Mouse (Mus musculus) lung, embryonic 15.5 days (tissue): Measurements from ENCODE around the gene Gm29427. TPM values are rescaled to one million over a fixed set of nuclear protein-coding genes. Genes with fewer than 3 reads are reported as not detected.

ENCODE experiments used
- ATAC-seq: fragments of 200-750 bp; cut with Nextera tagmentation; 2 replicates; pipeline ENCODE4 v1.8.0; 2017; ENCODE audit warnings: moderate number of reproducible peaks, borderline replicate concordance; ENCODE audit not compliant: low FRiP score, low TSS enrichment; ENCODE audit errors: extremely low read depth
- H3K27ac ChIP-seq: fragments of 300-500 bp; sonication (generic); 2 replicates; pipeline ENCODE4 v1.5.1; 2015; ENCODE audit warnings: moderate library complexity, mild to moderate bottlenecking, inconsistent platforms
- H3K27me3 ChIP-seq: fragments of 300-500 bp; sonication (generic); 2 replicates; pipeline ENCODE4 v1.6.1; 2015; ENCODE audit warnings: inconsistent platforms
- H3K36me3 ChIP-seq: fragments of 300-500 bp; sonication (generic); 2 replicates; pipeline ENCODE4 v1.6.1; 2015; ENCODE audit warnings: inconsistent platforms
- H3K4me1 ChIP-seq: fragments of 300-500 bp; sonication (generic); 2 replicates; pipeline ENCODE4 v1.6.1; 2015; ENCODE audit warnings: inconsistent platforms
- H3K4me2 ChIP-seq: fragments of 300-500 bp; sonication (generic); 2 replicates; pipeline ENCODE4 v1.6.1; 2015; ENCODE audit warnings: inconsistent platforms, mild to moderate bottlenecking, moderate library complexity
- H3K4me3 ChIP-seq: fragments of 300-500 bp; sonication (generic); 2 replicates; pipeline ENCODE4 v1.5.1; 2015; ENCODE audit warnings: mild to moderate bottlenecking, inconsistent platforms
- H3K9ac ChIP-seq: fragments of 300-500 bp; sonication (generic); 2 replicates; pipeline ENCODE4 v1.6.1; 2015; ENCODE audit warnings: inconsistent platforms
- H3K9me3 ChIP-seq: fragments of 300-500 bp; sonication (generic); 2 replicates; pipeline ENCODE4 v1.6.1; 2016; ENCODE audit warnings: inconsistent platforms
- WGBS: fragments of 180-500 bp; shearing (Covaris S2); methylation state at CpG from one replicate; pipeline ENCODE4 v1.1.7; 2015; 5-methylcytosine and 5-hydroxymethylcytosine counted together
- polyA plus RNA-seq: library from polyadenylated mRNA; unstranded; fragments of >200 nt; fragmentation: Nextera tagmentation; extraction: Ambion mirVana; gene quantifications from 2 replicates; pipeline ENCODE4 v1.2.1, GENCODE M21; 2015

The Gm29427 gene
- polyA plus RNA-seq, result not detected in 2 replicates

GRCm38 (mm10) chr1:130715561-130716217 lies at the start of gene Gm29427:
Gene Gm29427, minus strand, starts transcription at chr1:130715799.
- Histone ChIP-seq H3K36me3 (0 out of 2 replicates have a peak, but pooled peaks cover 5% of the 10 kb centered on the region), H3K9ac (peak within 1 kb of the TSS; percentile 91), H3K9me3 (no peaks in the 10 kb centered on the region), H3K27me3 (no peaks in the 10 kb centered on the region), H3K4me2 (peak within 1 kb of the TSS; percentile 94), H3K27ac (peak within 1 kb of the TSS; percentile 82), H3K4me3 (peak within 1 kb of the TSS; percentile 95), H3K4me1 (peaks cover 16% of the 10 kb centered on the region)
- under 1% methylated on average over 38 of the region's 38 CpGs for WGBS
- ATAC-seq, result peak; percentile 92

- Histone ChIP-seq H3K4me1 (peaks cover 8% of the 10 kb centered on the region; the same call in 1 of the 2 replicates), H3K4me2 (peak overlapping the region; percentile 7; the same call in 1 of the 2 replicates), H3K9me3 (no peaks in the 10 kb centered on the region), H3K4me3 (no peak overlapping the region), H3K9ac (no peak overlapping the region), H3K27me3 (no peaks in the 10 kb centered on the region), H3K27ac (peak overlapping the region; percentile 83), H3K36me3 (no peaks in the 10 kb centered on the region)
- ATAC-seq, result peak; percentile 94
- 55% methylated on average over 12 of the region's 12 CpGs for WGBS
Observed at GRCm38 (mm10) chr1:130764027-130764461, 48.4 kb upstream of the Gm29427 start.

- Histone ChIP-seq H3K27me3 (no peaks in the 10 kb centered on the region), H3K4me1 (peaks cover 7% of the 10 kb centered on the region; the same call in 1 of the 2 replicates), H3K36me3 (no peaks in the 10 kb centered on the region), H3K4me3 (no peak overlapping the region), H3K4me2 (no peak overlapping the region), H3K27ac (0 out of 2 replicates have a peak overlapping the region, but pooled peaks have one; percentile 26), H3K9me3 (no peaks in the 10 kb centered on the region), H3K9ac (no peak overlapping the region)
- ATAC-seq, result no peak
- 50% methylated on average over 3 of the region's 3 CpGs for WGBS
Observed at GRCm38 (mm10) chr1:130762045-130762760, 46.6 kb upstream of the Gm29427 start.

GRCm38 (mm10) chr1:130761597-130761996 lies 46.0 kb upstream of the Gm29427 start:
- no peaks in the 10 kb centered on the region for H3K36me3 ChIP-seq
- peak overlapping the region; percentile 44; the same call in 1 of the 2 replicates for H3K27ac ChIP-seq
- H3K27me3 ChIP-seq, result no peaks in the 10 kb centered on the region
- no peaks in the 10 kb centered on the region for H3K9me3 ChIP-seq
- no peak overlapping the region for H3K4me3 ChIP-seq
- 46% methylated on average over 1 of the region's 1 CpGs for WGBS
- H3K4me2 ChIP-seq, result no peak overlapping the region
- 0 out of 2 replicates have a peak, but pooled peaks cover 3% of the 10 kb centered on the region for H3K4me1 ChIP-seq
- ATAC-seq, result no peak
- H3K9ac ChIP-seq, result no peak overlapping the region

DNA sequence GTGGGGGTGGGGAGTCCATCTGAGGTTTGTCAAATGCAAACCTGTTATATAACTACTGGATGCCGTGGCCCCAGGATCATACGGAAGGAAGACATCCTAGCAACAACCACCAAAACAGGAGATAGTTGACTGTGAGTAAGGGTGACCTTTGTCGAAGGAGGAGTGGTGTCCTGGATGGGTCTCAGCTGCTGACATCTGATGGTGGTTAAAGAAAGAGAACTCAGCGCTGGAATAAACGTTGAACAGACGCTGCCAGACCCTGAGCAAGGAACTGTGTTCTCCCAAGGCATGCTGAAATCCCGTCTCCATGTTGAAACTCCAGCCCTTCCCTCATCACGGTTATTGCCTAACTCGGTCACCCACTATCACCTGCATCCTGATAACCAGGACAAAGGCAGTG lies 44.1 kb upstream of the Gm29427 start:
- Histone ChIP-seq H3K27ac (no peak overlapping the region), H3K27me3 (no peaks in the 10 kb centered on the region), H3K9ac (no peak overlapping the region), H3K4me1 (0 out of 2 replicates have a peak, but pooled peaks cover 3% of the 10 kb centered on the region), H3K9me3 (no peaks in the 10 kb centered on the region), H3K4me2 (no peak overlapping the region), H3K4me3 (no peak overlapping the region), H3K36me3 (no peaks in the 10 kb centered on the region)
- 40% methylated on average over 9 of the region's 9 CpGs for WGBS
- no peak for ATAC-seq

DNA sequence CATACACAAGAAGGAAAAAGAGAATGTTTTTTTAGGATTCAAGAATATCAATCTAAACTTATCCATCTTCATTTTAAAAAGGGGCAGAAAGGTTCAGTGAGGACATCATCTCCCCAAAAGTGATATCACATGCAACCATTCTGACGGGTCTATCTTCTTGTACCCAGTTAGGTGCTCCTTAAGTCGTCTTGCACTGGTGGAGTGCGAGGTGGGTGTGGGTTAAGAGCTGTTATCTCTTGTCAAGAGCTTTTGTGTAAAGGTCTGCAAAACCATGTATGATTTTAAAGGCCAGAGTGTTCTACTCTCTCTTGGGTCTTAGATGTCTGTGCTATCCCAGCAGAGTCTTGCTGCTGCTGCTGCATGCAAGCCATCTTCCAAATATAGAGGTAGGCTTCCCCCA lies 31.2 kb upstream of the Gm29427 start:
- Histone ChIP-seq H3K9me3 (no peaks in the 10 kb centered on the region), H3K27ac (no peak overlapping the region), H3K4me2 (no peak overlapping the region), H3K4me1 (0 out of 2 replicates have a peak, but pooled peaks cover 3% of the 10 kb centered on the region), H3K27me3 (no peaks in the 10 kb centered on the region), H3K36me3 (no peaks in the 10 kb centered on the region), H3K4me3 (no peak overlapping the region), H3K9ac (no peak overlapping the region)
- 62% methylated on average over 3 of the region's 3 CpGs for WGBS
- ATAC-seq, result no peak

- no peak overlapping the region for H3K9ac ChIP-seq
- 96% methylated on average over 3 of the region's 3 CpGs for WGBS
- no peaks in the 10 kb centered on the region for H3K9me3 ChIP-seq
- no peak for ATAC-seq
- H3K4me3 ChIP-seq, result no peak overlapping the region
- H3K4me2 ChIP-seq, result no peak overlapping the region
- H3K4me1 ChIP-seq, result 0 out of 2 replicates have a peak, but pooled peaks cover 9% of the 10 kb centered on the region
- no peak overlapping the region for H3K27ac ChIP-seq
- H3K36me3 ChIP-seq, result no peaks in the 10 kb centered on the region
- H3K27me3 ChIP-seq, result no peaks in the 10 kb centered on the region
Observed at GRCm38 (mm10) chr1:130745591-130745990, 30.0 kb upstream of the Gm29427 start.

DNA sequence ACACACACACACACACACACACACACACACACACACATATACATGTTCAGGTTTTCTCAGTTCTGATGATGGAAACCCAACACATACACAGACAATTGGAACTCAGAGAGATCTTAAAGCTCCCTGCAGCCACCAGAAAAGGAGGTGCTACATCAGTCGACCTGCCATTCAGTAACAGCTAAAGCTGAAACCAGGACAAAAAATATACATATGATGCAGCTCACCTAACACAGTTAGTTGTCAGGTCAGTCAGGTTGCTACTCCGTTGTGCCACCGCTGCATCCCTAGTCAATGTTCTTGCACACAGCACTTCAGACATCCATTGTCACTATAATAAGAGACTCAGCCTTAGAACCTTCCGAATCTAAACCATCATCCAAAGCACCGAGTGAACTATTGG lies 29.4 kb upstream of the Gm29427 start:
- ATAC-seq, result no peak
- H3K27ac ChIP-seq, result no peak overlapping the region
- H3K36me3 ChIP-seq, result no peaks in the 10 kb centered on the region
- H3K4me3 ChIP-seq, result no peak overlapping the region
- H3K27me3 ChIP-seq, result no peaks in the 10 kb centered on the region
- no peaks in the 10 kb centered on the region for H3K9me3 ChIP-seq
- H3K4me1 ChIP-seq, result 0 out of 2 replicates have a peak, but pooled peaks cover 15% of the 10 kb centered on the region
- H3K4me2 ChIP-seq, result no peak overlapping the region
- WGBS, result 85% methylated on average over 5 of the region's 5 CpGs
- no peak overlapping the region for H3K9ac ChIP-seq

DNA sequence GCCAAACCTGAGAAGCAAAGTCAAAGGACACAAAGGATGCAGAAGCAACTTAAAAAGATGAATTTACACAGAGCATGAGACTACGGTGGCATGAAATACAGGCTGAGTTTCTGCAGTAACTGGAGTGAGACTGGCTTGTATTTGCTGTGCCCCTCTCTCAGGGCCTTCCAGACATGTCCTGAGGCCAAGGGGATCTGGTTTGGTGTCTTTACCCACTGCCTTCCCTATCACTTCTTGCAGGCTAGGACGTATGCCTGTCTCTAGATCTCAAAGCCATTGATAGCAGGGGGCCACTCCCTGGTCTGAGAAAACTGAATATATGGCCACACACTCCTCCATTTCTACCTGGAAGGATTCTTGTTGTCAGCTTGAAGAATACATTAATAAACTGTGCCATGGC lies 28.6 kb upstream of the Gm29427 start:
- 0 out of 2 replicates have a peak, but pooled peaks cover 17% of the 10 kb centered on the region for H3K4me1 ChIP-seq
- no peak overlapping the region for H3K4me2 ChIP-seq
- H3K27me3 ChIP-seq, result no peaks in the 10 kb centered on the region
- H3K4me3 ChIP-seq, result no peak overlapping the region
- H3K27ac ChIP-seq, result no peak overlapping the region
- H3K36me3 ChIP-seq, result no peaks in the 10 kb centered on the region
- H3K9me3 ChIP-seq, result no peaks in the 10 kb centered on the region
- ATAC-seq, result no peak
- H3K9ac ChIP-seq, result no peak overlapping the region
- WGBS, result 72% methylated on average over 2 of the region's 2 CpGs

DNA sequence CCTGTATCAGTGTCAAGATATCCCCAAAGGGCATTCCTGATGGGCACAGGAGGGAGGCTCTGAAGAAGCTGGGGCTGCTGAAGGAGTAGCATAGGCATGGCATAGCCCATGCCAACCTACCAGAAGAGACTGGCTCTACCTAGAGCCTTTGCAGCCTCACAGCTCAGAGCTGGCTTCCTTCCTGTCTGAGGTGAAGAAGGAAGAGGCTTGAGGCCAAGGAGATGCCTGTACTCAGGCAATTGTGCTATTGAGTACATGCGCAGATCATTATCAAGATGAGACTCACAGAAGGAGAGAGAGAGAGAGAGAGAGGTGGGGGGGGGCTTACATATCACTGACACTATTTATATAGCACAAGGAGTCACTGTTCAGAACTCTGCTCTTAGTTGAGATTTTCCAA lies 28.2 kb upstream of the Gm29427 start:
- H3K4me3 ChIP-seq, result no peak overlapping the region
- no peak overlapping the region for H3K4me2 ChIP-seq
- H3K27me3 ChIP-seq, result no peaks in the 10 kb centered on the region
- 0 out of 2 replicates have a peak, but pooled peaks cover 17% of the 10 kb centered on the region for H3K4me1 ChIP-seq
- no peaks in the 10 kb centered on the region for H3K9me3 ChIP-seq
- H3K36me3 ChIP-seq, result no peaks in the 10 kb centered on the region
- ATAC-seq, result no peak
- no peak overlapping the region for H3K9ac ChIP-seq
- no peak overlapping the region for H3K27ac ChIP-seq
- WGBS, result 88% methylated on average over 1 of the region's 1 CpGs

DNA sequence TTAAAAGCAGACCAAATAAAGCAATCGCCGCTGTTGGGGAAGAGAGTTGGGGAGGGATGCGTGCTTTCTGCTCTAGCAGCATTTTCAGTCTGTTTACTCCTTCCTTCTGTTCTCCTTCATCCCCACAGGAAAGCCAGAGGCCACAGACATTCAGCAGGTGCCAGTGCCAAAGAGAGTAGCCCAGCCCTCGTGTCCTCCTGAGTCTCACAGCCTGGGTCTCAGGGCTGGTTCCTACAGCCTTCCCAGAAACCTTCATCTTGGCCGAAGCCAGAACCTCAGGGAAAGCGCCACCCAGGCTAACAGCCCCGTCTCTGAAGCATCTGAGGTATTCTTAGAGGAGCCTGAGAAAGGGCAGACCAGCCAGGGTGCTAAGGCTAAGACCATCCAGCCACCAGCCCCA lies 26.6 kb upstream of the Gm29427 start:
- Histone ChIP-seq H3K4me3 (no peak overlapping the region), H3K36me3 (no peaks in the 10 kb centered on the region), H3K27ac (no peak overlapping the region), H3K27me3 (no peaks in the 10 kb centered on the region), H3K4me2 (no peak overlapping the region), H3K4me1 (peaks cover 20% of the 10 kb centered on the region; the same call in 1 of the 2 replicates), H3K9ac (no peak overlapping the region), H3K9me3 (no peaks in the 10 kb centered on the region)
- ATAC-seq, result no peak
- 81% methylated on average over 7 of the region's 7 CpGs for WGBS
